Mouse (Mus musculus) NIH3T3 (cell line): ENCODE results near the gene Lamp1.
A peak's percentile ranks its signal among the peaks of the same experiment; 100 is the strongest.

ENCODE experiments used
- DNase-seq: peaks from one replicate; pipeline ENCODE4 v3.0.0-alpha.2; 2012; ENCODE audit warnings: low read depth

Lamp1 gene

GRCm38 (mm10) chr8:13163563-13163962 is 4.6 kb downstream of the Lamp1 start:
- DNase-seq = no peak

GRCm38 (mm10) chr8:13164361-13164760 is 5.4 kb downstream of the Lamp1 start:
- DNase-seq = no peak

GRCm38 (mm10) chr8:13170510-13170909 is 11.5 kb downstream of the Lamp1 start:
- no peak for DNase-seq

- DNase-seq = no peak
These were observed 15.3 kb downstream of the Lamp1 start for GRCm38 (mm10) chr8:13174305-13174704.

GRCm38 (mm10) chr8:13174811-13175210 is 15.8 kb downstream of the Lamp1 start:
- DNase-seq = no peak

- DNase-seq = no peak
These were observed 16.7 kb downstream of the Lamp1 start for GRCm38 (mm10) chr8:13175650-13176049.

- no peak for DNase-seq
These were observed 18.4 kb downstream of the Lamp1 start for GRCm38 (mm10) chr8:13177173-13177852.

- DNase-seq = no peak
These were observed 19.2 kb downstream of the Lamp1 start for GRCm38 (mm10) chr8:13178137-13178536.

GRCm38 (mm10) chr8:13179482-13179881 is 20.5 kb downstream of the Lamp1 start:
- DNase-seq = no peak

- peak; percentile 30 for DNase-seq
These were observed 21.0 kb downstream of the Lamp1 start for GRCm38 (mm10) chr8:13179948-13180347.

- no peak for DNase-seq
These were observed 21.4 kb downstream of the Lamp1 start for GRCm38 (mm10) chr8:13180408-13180807.

- DNase-seq = no peak
These were observed 22.1 kb downstream of the Lamp1 start for GRCm38 (mm10) chr8:13180911-13181690.

- no peak for DNase-seq
These were observed 22.7 kb downstream of the Lamp1 start for GRCm38 (mm10) chr8:13181691-13181976.

- DNase-seq = no peak
These were observed 27.9 kb downstream of the Lamp1 start for GRCm38 (mm10) chr8:13186819-13187218.

GRCm38 (mm10) chr8:13187229-13187628 is 28.3 kb downstream of the Lamp1 start:
- no peak for DNase-seq

- DNase-seq = no peak
These were observed 28.7 kb downstream of the Lamp1 start for GRCm38 (mm10) chr8:13187638-13188037.

- no peak for DNase-seq
These were observed 29.1 kb downstream of the Lamp1 start for GRCm38 (mm10) chr8:13188052-13188555.

- DNase-seq = no peak
These were observed 29.9 kb downstream of the Lamp1 start for GRCm38 (mm10) chr8:13188857-13189256.

GRCm38 (mm10) chr8:13190235-13190634 is 31.3 kb downstream of the Lamp1 start:
- DNase-seq = no peak

GRCm38 (mm10) chr8:13194818-13195217 is 35.9 kb downstream of the Lamp1 start:
- DNase-seq = peak; percentile 36

- no peak for DNase-seq
These were observed 38.5 kb downstream of the Lamp1 start for GRCm38 (mm10) chr8:13197493-13197892.

- DNase-seq = no peak
These were observed 40.6 kb downstream of the Lamp1 start for GRCm38 (mm10) chr8:13199385-13200061.
